Mouse (Mus musculus) midbrain, embryonic 16.5 days (tissue): ENCODE measurements at regions not wholly inside any gene's neighbourhood (a gene's known extent, or its start where the extent isn't known, plus 50 kb on each side); places are given as distances from the start of the nearest gene placed in this dataset.
"Not testable (repeated sequence)": the region's sequence is repeated elsewhere in the genome, so short reads cannot be mapped to it uniquely, and the experiment has no call there.

Source experiments
- ATAC-seq: fragments of 200-750 bp; cut with Nextera tagmentation; 2 replicates; pipeline ENCODE4 v1.8.0; 2017; ENCODE audit warnings: moderate TSS enrichment
- H3K27ac ChIP-seq: fragments of 300-500 bp; sonication (generic); 2 replicates; pipeline ENCODE4 v1.5.1; 2014; ENCODE audit warnings: mild to moderate bottlenecking, low read length, mixed read lengths
- H3K27me3 ChIP-seq: fragments of 300-500 bp; sonication (generic); 2 replicates; pipeline ENCODE4 v1.6.1; 2014; ENCODE audit warnings: low read depth, low read length, mixed read lengths; ENCODE audit not compliant: control insufficient read depth, insufficient read depth
- H3K36me3 ChIP-seq: fragments of 300-500 bp; sonication (generic); 2 replicates; pipeline ENCODE4 v1.6.1; 2014; ENCODE audit warnings: mild to moderate bottlenecking, low read length, moderate library complexity, mixed read lengths; ENCODE audit not compliant: control insufficient read depth, insufficient read depth
- H3K4me1 ChIP-seq: fragments of 300-500 bp; sonication (generic); 2 replicates; pipeline ENCODE4 v1.6.1; 2014; ENCODE audit warnings: mild to moderate bottlenecking, low read length, mixed read lengths; ENCODE audit not compliant: control insufficient read depth, insufficient read depth
- H3K4me2 ChIP-seq: fragments of 300-500 bp; sonication (generic); 2 replicates; pipeline ENCODE4 v1.6.1; 2014; ENCODE audit warnings: mild to moderate bottlenecking, low read length, mixed read lengths
- H3K4me3 ChIP-seq: fragments of 300-500 bp; sonication (generic); 2 replicates; pipeline ENCODE4 v1.5.1; 2014; ENCODE audit warnings: low read depth, mild to moderate bottlenecking, low read length, moderate library complexity, mixed read lengths
- H3K9ac ChIP-seq: fragments of 300-500 bp; sonication (generic); 2 replicates; pipeline ENCODE4 v1.6.1; 2014; ENCODE audit warnings: low read depth, low read length, mixed read lengths
- H3K9me3 ChIP-seq: fragments of 300-500 bp; sonication (generic); replicated peaks from 2 replicates; pipeline ENCODE4 v1.6.1; 2014; ENCODE audit warnings: mild to moderate bottlenecking, low read length, mixed read lengths; ENCODE audit not compliant: control insufficient read depth, poor library complexity, severe bottlenecking
- WGBS: fragments of 180-500 bp; shearing (Covaris S2); extraction: QIAGEN DNeasy Blood & Tissue Kit; methylation state at CpG from one replicate; pipeline ENCODE4 v1.1.7; 2014; 5-methylcytosine and 5-hydroxymethylcytosine counted together

DNA sequence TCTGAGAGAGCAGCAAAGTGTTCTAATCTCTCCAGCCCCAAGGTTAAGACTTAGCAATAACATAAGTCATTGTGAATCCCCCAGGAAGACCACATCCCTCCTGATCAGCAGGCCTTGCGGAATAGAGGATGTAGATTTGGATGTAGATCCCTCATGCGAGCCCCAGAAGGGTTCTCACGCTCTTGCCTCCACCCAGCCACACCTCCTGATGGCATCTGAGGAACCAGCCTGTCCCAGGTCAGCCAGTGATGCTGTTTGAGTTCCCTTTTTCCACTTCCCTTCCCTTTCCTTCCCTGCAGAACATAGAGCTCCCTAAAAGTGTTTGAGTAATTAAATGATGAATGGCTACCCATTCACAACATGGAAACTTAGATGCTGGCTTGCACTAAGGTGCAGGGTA is 124.1 kb downstream of the Katnal1 start:
- no peaks in the 10 kb centered on the region for H3K27me3 ChIP-seq
- H3K36me3 ChIP-seq, result no peaks in the 10 kb centered on the region
- H3K4me1 ChIP-seq, result peaks cover 3% of the 10 kb centered on the region; the same call in 1 of the 2 replicates
- no peak overlapping the region for H3K4me2 ChIP-seq
- no peak for ATAC-seq
- 82% methylated on average over 3 of the region's 3 CpGs for WGBS
- H3K27ac ChIP-seq, result no peak overlapping the region
- H3K9ac ChIP-seq, result no peak overlapping the region
- H3K9me3 ChIP-seq, result no peaks in the 10 kb centered on the region
- no peak overlapping the region for H3K4me3 ChIP-seq

DNA sequence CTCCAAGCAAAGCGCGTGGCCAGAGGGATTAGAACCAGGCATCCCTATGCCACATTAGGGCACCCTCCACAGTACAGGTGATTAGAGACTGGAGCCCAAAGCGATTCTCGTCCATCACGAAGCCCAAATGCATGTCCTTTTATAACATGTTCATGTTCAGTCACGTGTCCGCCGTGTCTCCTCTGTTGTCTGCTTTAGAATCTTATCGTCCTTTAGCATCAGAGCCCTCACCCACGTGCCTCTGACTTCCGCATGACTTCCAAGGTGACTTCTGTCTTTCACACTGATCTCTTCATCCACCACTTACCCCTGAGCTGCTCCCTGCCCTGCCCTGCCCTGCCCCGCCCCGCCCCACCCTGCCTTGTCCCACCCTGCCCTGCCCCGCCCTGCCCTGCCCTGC is 125.3 kb downstream of the Katnal1 start:
- Histone ChIP-seq H3K9me3 (no peaks in the 10 kb centered on the region), H3K27me3 (no peaks in the 10 kb centered on the region), H3K4me1 (no peaks in the 10 kb centered on the region; the same call in 1 of the 2 replicates), H3K9ac (no peak overlapping the region), H3K27ac (no peak overlapping the region), H3K36me3 (no peaks in the 10 kb centered on the region), H3K4me2 (no peak overlapping the region), H3K4me3 (no peak overlapping the region)
- 92% methylated on average over 14 of the region's 14 CpGs for WGBS
- ATAC-seq, result no peak

DNA sequence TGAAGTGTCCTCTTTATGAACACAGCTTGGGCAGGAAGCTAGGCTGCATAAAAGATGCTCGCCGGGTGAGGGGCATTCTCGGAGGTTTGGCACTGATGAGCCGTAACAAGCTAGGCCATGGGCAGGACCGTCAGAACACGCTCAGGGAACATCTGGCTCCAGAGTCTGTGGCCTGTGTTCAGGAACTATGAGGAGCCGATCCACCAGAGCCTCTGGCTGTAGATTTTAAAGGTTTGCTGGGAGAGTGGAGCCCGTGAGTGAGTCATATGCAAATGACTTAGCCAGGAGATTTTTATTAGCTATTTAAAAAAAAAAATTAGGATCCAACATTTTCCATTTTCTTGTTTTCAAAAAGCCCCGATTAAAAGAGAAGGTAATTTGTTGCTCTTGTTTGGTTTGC is 126.4 kb downstream of the Katnal1 start:
- Histone ChIP-seq H3K9ac (no peak overlapping the region), H3K27me3 (no peaks in the 10 kb centered on the region), H3K4me2 (no peak overlapping the region), H3K9me3 (no peaks in the 10 kb centered on the region), H3K36me3 (no peaks in the 10 kb centered on the region), H3K27ac (no peak overlapping the region), H3K4me1 (0 out of 2 replicates have a peak, but pooled peaks cover 5% of the 10 kb centered on the region), H3K4me3 (no peak overlapping the region)
- ATAC-seq, result no peak
- WGBS, result 65% methylated on average over 9 of the region's 9 CpGs

DNA sequence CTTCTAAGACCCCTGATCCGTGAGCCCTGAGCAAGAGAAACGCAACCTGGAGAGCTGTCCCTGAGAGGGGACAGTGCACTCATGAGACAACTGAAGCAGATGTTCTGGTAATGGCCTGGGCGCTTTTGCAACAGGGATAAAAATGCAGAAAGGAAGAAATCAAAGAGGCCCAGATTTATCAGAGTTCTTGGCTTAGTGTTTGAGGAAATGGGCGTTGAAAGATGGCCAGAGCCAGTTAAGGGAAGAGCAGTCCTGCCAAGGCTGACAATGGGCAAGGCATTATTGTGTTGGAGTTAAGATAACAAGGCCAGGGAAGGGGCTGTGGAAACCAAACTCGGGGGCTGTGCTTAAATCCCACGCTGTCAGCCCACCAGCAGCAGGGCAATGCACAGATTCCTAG is 130.6 kb downstream of the Katnal1 start:
- no peak overlapping the region for H3K9ac ChIP-seq
- H3K4me1 ChIP-seq, result 0 out of 2 replicates have a peak, but pooled peaks cover 5% of the 10 kb centered on the region
- no peaks in the 10 kb centered on the region for H3K9me3 ChIP-seq
- WGBS, result 70% methylated on average over 6 of the region's 6 CpGs
- H3K36me3 ChIP-seq, result no peaks in the 10 kb centered on the region
- ATAC-seq, result no peak
- no peak overlapping the region for H3K4me3 ChIP-seq
- H3K27me3 ChIP-seq, result no peaks in the 10 kb centered on the region
- no peak overlapping the region for H3K27ac ChIP-seq
- no peak overlapping the region for H3K4me2 ChIP-seq

DNA sequence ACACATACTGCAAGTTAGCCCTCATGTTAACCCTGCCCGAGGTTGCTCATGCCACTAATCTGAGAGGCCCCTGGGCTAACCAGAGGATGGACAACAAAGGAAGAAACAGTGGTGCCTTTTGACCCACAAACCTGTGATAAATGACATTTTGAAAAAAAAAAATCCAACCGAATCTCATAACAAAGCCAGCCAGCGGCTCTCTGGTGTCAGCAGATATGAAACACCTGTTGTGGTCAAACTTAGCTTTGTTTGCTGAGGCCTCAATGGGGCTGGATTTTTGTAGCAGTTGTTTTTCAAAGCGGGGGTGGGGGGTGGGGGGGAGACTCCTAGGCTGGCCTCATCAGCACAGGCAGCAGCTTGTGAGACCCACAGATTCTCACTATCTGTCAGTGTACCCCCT is 133.0 kb downstream of the Katnal1 start:
- no peak for ATAC-seq
- no peaks in the 10 kb centered on the region for H3K9me3 ChIP-seq
- no peak overlapping the region for H3K4me3 ChIP-seq
- no peaks in the 10 kb centered on the region for H3K27me3 ChIP-seq
- no peak overlapping the region for H3K4me2 ChIP-seq
- H3K9ac ChIP-seq, result no peak overlapping the region
- H3K4me1 ChIP-seq, result peaks cover 9% of the 10 kb centered on the region; the same call in 1 of the 2 replicates
- H3K27ac ChIP-seq, result no peak overlapping the region
- 51% methylated on average over 4 of the region's 4 CpGs for WGBS
- H3K36me3 ChIP-seq, result no peaks in the 10 kb centered on the region

DNA sequence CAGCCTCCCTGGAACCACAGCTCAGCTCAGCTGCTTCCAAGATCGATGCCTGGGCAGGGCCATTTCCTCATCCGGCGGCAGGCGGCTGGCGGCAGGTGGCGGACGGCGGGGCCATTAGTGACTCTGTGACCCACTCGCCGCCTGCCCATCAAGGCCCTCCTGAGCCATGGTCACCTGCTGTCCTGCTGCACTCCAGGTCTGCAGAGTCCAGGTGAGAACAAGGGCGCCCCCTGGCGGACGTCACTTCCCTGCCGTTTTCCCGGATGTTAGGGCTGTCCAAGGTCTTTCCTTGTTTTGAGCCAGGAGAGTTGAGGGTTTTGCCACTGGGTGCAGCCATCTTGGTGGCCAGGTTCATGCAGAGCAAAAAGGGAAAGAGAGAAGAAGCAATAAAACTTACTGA is 134.7 kb downstream of the Katnal1 start:
- Histone ChIP-seq H3K4me2 (no peak overlapping the region), H3K4me1 (peaks cover 9% of the 10 kb centered on the region; the same call in 1 of the 2 replicates), H3K9me3 (no peaks in the 10 kb centered on the region), H3K9ac (no peak overlapping the region), H3K36me3 (no peaks in the 10 kb centered on the region), H3K4me3 (no peak overlapping the region), H3K27ac (no peak overlapping the region), H3K27me3 (no peaks in the 10 kb centered on the region)
- 44% methylated on average over 15 of the region's 15 CpGs for WGBS
- ATAC-seq, result no peak

DNA sequence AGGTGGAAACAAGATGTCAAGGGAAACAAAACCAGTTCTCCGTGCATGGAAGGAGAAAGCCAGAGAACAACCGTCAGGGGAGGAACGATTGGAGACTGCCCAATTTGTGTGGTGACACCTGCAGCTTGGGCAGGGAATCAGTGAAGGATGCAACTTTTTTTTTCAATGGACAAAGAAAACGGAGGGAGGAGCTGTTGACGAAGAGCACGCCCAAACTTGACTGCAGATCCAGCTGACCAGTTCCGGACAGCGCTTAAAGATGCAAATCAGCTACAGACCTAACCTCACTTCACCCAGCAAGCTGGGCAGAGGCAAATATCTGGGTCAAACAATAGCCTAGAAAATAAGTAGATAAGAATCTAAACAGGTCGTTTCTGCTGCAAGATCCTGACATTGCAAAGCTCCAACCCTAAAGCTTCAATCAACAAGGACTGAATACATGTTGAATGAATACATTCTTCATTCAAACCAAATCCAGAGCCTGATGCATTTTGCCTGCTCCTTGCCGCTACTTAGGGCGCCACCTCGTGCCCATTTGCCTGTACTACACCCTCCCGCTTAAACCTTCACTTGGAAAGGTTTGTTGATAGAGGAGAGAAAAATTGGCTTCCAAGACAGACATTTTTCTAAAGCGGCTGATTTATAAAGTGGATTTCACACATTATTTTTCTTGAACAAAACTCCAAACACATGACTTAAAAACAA is 136.2 kb downstream of the Katnal1 start:
- no peak overlapping the region for H3K27ac ChIP-seq
- 9% methylated on average over 14 of the region's 14 CpGs for whole genome bisulfite sequencing
- H3K36me3 ChIP-seq, result no peaks in the 10 kb centered on the region
- H3K9ac ChIP-seq, result no peak overlapping the region
- peaks cover 4% of the 10 kb centered on the region; the same call in 1 of the 2 replicates for H3K4me1 ChIP-seq
- H3K9me3 ChIP-seq, result no peaks in the 10 kb centered on the region
- H3K27me3 ChIP-seq, result no peaks in the 10 kb centered on the region
- no peak; the same call in 1 of the 2 replicates for ATAC-seq
- H3K4me2 ChIP-seq, result peak overlapping the region; percentile 40
- no peak overlapping the region for H3K4me3 ChIP-seq

DNA sequence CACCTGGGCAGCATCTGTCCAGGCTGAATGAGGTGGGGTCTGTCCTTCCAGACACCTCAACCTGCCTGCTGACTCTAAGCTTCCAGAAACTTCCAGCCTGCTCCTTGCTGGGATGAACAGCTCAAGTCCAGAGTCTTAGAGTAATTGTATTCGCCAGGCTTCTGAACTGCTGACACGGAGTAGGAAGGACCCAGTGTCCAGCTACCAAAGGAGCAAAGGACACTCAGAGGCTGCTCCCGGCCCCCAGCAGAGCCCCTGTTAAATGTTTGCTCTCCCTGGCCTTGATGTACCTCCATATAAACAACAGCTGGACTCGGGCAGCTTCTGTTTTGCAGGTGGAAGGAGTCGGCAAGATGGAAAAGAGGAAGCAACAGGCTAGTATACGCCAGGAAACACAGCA is 137.5 kb downstream of the Katnal1 start:
- 79% methylated on average over 6 of the region's 6 CpGs for WGBS
- Histone ChIP-seq H3K4me1 (peaks cover 10% of the 10 kb centered on the region), H3K9me3 (no peaks in the 10 kb centered on the region), H3K4me3 (no peak overlapping the region), H3K4me2 (no peak overlapping the region), H3K27me3 (no peaks in the 10 kb centered on the region), H3K27ac (no peak overlapping the region), H3K9ac (no peak overlapping the region), H3K36me3 (no peaks in the 10 kb centered on the region)
- ATAC-seq, result no peak

DNA sequence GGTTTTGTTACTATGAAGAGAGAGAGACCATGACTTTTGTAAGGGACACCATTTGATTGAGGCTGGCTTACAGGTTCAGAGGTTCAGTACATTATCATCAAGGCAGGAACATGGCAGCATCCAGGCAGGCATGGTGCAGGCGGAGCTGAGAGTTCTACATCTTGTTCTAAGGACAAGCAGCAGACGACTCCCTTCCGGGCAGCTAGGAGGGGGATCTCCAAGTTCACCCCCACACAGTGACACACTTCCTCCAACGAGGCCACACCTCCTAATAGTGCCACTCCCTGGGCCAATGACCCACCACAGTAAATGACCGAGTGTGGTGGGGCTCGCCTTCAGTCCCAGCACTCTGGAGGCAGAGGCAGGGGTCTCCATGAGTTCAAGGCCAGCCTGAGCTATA is 138.8 kb downstream of the Katnal1 start:
- H3K36me3 ChIP-seq, H3K4me3 ChIP-seq, H3K9me3 ChIP-seq, ATAC-seq, H3K9ac ChIP-seq, H3K27ac ChIP-seq, H3K4me2 ChIP-seq, H3K27me3 ChIP-seq: not testable (repeated sequence)
- peaks cover 10% of the 10 kb centered on the region for H3K4me1 ChIP-seq
- WGBS, result 80% methylated on average over 6 of the region's 6 CpGs
